Mouse (Mus musculus) monocyte, adult 2 months (primary cell): Measurements from ENCODE around the gene Gm28048.
A peak's percentile ranks its signal among the peaks of the same experiment; 100 is the strongest.

Experiments used
- DNase-seq, 2 experiments: peaks; one replicate each; pipeline ENCODE4 v3.0.0; 2022; ENCODE audit warnings: low spot score in 2 of 2, low read depth in 1 of 2

Gm28048 gene

DNA sequence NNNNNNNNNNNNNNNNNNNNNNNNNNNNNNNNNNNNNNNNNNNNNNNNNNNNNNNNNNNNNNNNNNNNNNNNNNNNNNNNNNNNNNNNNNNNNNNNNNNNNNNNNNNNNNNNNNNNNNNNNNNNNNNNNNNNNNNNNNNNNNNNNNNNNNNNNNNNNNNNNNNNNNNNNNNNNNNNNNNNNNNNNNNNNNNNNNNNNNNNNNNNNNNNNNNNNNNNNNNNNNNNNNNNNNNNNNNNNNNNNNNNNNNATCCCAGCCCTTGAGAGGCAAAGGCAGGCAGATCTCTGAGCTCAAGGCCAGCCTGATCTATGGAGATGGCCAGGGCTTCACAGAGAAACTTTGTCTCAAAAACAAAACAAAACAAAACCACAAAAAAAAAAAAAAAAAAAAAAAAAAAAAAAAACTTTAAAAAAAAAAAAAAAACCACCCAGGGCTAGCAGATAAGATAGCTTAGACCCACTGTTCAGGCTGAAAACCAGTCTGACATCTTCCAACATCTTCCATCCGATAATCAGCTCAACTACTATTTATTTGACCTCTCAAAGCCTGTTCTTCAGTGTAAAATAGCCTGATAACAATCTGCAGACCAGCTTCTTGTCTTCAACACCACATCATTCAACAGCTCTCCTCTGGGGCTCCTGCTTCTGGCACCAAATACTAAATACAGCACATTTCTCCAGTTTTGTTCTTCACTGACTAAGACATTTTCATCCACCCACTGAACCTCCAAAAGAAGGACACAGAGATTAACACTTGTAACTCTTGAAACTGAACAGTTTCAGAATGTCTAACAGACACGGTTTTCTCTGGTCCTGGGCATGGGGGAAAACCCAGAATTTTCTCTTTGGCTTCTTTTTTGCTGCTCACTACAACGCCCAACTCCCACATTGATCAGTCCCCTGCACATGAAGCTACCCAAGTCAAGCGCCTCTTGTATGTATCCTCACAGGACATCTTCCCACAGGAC is 136.9 kb downstream of the Gm28048 start:
- DNase-seq = no peak

DNA sequence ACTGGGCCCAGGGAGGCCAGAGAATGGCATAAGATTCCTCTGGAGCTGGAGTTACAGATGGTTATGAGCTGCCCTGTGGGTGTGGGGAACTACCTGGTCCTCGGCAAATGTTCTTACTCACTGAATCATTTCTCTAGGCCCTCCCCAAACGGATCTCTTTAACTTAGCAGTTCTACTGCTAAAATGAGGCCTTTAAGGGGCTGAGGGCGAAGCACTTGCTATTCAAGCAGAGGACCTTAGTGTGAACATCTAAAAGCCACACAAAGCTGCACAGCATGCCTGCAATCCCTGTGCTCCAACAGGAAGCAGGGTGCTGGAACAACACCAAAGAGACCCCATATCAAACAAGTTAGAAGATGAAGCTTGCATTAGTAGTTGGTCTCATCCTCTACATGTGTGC is 142.4 kb downstream of the Gm28048 start:
- no peak for DNase-seq

DNA sequence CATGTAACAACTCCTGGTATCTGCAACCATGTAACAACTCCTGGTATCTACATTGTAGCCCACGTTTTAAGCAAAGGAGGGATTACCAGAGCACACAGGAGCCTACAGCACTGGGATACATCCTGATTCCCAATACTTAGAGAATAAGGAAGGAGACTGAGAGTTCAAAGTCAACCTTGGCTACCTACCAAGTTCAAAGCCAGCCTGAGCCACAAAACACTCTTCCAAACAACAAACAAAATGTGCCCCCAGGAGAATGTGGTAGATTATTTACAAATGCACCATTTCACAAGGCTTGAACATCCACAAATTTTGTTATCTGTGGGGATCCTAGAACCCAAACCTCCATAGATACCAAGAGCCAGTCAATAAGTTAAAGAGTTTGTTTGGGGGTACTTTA is 143.5 kb downstream of the Gm28048 start:
- DNase-seq = no peak

DNA sequence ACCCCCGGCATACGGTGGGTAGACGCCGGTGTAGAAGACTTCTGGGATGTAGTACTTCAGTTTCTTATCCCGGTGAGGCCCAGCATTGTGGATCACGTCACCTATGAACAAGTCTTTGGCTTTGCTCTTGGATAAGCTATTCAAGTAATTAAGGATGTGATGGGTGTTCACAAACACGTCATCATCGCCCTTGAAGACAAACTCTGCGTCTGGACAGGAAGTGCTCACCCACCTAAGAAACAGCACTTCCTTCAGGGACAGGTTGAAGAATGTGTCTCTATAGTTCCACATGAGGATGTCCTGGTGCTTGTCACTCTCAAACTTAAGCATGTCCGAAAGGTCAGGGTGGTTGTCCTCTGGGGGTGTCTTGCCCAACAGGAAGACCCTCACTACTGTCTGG is 145.6 kb downstream of the Gm28048 start:
- no peak for DNase-seq

DNA sequence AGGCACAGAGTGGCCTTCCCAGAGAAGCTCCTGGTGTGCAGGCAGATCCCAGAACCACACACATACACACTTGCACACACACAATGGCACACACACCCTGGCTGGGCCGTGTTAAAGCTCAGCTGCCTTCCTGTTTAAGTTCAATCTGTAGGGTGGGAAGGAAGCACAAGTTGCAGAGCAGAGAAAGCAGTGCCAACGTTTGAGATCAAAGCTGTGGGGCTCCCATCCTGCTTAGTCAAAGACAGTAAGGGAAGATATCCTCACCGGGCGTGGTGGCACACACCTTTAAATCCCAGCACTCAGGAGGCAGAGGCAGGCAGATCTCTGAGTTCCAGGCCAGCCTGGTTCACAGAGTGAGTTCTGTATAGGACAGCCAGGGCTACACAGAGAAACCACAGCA is 149.3 kb downstream of the Gm28048 start:
- no peak for DNase-seq

DNA sequence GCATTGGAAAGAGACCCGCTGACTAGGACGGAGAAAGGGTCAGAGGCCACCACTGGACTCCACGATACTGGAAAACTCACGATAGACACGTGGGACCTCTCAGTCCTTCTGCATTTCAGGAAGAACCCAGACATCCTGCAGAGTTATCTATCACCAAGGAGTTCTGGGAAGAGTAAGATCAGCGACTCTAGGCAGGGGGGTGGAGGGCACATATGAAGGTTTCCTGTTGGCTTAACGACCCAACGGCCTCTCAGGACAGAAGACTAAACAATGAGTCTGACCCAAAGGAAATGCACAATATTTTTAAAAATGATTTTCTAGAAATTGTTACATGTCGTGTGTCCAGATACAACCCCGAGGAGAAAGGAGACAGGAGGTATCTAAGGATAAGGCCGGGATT is 150.0 kb downstream of the Gm28048 start:
- no peak for DNase-seq

DNA sequence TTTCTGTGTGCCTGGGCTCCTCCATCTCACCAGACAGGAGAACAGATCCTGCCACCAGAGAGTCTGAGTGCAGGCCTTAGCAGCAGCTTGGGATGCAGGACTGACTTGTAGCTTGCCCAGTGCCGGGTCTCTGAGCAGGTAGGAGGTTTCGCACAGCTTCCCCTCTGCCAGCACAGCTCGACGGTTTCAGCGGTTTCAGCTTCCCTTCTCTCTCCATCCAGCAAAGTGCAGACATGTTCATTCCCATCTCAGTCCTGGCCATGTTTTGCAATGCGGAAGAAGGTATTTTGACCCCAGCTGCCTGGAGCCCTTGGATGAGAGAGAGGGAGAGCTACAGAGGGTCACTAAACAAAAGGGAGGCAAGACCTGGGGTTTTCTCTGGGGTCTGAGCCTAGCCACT is 151.2 kb downstream of the Gm28048 start:
- no peak for DNase-seq

DNA sequence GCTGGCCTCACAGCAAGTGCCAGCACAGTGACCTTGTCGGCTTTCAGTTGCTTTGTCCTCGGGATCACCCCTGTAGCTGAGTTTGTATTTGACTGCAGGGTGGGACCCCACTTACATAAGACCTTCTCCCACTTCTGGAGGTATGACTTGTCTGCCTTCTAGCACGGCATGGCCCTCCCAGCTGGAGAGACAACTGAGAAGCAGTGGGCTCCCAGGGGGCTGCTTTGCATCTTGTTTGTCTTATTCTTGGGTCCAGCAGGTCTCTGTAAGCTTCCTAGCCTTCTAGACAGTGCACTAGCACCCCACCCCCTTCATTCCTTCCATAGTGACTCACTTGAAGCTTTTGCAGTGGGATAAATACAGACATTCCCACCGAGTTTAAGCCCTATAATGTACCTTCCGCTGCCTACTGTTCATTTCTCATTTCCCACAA is 151.7 kb downstream of the Gm28048 start:
- no peak for DNase-seq

DNA sequence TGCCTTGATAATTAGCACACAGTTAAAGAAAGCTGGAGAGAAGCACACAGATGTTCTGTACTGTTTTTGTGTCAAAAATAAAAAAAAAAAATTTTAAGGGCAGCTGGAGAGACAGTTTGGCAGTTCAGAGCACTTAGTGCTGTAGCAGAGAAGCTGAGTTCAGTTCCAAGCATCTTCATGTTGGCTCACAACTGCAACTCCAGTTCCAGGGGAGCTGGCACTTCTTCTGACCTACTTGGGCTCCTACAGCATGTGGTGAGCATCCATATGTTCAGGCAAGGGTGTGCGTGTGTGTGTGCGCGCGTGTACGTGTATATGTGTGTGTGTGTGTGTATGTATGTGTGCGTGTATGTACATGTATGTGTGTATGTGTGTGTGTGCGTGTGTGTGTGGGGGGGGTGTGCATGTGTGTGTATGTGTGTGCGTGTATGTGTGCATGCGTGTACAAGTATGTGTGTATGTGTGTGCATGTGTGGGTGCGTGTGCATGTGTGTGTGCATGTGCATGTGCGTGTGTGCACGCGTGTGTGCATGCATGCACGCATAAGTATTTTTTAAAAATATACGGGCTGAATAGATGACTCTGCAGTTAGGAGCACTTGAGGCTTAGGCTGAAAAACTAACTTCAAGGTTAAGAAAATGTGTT is 152.8 kb downstream of the Gm28048 start:
- DNase-seq = no peak

DNA sequence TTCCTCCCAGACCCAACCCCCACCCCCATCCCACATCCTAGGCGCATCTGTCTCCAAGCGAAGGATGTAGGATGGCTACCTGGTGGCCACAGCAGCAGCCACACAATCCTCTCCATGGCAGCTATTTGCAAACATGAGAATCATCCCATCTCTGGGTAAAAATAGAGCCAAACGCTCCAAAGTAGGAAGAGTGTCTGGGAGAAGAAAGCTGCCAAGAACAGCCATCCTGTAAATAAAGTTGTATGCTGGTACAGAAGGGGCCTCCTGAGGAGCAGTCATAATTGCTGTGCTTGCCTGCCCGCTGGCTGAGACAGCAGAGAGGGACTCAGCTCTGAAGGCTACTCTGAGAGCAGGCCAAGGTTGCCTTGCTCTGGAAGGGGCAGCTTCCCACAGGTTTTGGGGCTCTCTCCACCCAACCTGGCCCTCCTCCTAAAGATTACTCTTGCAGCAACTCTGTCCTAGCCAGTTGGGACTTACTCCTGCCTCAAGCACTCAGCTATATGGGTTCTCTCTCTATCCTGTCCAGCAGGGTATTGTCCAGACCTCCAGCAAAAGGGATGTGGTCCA is 154.3 kb downstream of the Gm28048 start:
- no peak for DNase-seq

DNA sequence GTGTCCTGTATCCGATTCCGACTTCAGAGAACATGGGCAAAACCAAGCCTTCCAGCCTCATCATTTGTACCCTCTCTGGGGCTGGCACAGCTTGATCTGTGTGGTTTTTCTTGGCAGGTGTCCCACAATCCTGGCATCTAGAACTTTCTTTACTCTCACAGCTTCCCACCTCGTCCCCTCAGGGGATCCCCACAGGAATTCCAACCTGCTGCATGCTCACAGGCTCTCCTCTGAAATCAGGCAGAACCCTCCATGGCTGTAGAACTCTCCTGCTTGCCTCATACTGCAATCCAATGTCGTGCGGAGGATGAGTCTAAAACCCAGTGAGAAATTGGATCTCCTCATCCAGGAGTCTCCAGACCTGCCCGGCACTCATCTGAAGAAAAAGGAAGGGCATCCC is 155.2 kb downstream of the Gm28048 start:
- no peak for DNase-seq

DNA sequence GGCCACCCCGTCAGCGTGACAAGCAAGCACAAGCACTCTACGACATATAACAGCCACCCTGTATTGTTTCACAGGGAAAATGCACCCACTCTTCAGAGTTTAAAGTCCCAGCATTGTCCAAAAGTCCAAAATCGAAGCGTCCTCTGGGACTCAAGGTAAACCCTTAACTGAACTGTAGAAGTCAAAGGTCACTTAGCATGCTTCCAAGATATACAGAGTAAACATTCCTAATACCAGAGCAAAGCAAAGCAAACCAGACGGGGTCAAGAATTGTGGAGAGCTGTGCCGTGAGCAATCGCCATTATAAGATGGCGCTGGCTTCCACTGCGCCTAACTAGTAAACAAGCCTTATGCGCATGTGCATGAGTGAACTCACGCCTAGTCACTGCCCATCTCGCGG is 155.8 kb downstream of the Gm28048 start:
- no peak for DNase-seq

DNA sequence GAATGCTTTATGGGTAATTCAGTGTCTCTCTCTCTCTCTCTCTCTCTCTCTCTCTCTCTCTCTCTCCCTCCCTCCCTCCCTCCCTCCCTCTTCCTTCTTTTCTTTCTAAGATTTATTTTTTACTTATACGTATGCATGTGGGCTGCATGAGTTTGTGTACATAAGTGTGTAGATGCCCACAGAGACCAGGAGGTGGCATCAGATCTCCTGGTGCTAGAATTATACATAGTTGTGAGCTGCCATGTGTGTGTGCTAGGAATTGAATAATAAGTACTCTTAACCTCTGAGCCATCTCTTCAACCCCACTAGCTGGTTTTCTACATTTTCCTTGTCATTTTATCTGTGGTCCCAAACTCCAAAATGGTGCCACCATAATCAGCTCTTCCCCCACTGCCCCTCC is 156.3 kb downstream of the Gm28048 start:
- DNase-seq = no peak

DNA sequence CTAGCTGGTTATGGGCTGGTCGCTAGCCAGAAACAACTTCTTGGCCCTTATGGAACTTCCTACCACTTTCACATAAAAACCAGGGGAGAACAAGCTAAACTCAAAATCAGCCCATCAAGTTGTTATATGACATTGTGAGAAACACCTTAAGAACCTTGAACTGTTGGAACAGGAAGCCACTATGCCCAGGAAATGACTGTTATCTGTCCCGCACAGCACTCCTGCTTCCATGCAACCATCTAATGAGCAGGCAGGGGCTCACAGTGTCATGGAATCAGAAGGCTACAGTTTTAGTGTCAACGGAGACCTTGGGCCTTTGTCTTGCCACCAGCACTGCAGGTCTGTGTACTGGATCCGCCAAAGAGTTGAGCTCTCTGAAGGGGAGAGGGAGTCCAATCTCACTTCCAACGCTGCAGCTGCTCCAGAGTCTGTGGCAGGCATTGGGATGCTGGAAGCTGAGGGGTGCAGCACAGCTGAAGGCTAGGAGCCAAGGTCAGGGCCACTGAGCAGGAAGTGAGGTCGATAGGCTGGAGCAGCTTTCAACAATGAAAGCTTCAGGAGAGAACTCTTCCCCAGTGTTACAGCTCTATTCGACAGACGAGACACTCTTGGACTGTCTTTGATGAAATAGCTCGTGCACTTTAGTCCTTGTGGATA is 157.7 kb downstream of the Gm28048 start:
- no peak for DNase-seq

DNA sequence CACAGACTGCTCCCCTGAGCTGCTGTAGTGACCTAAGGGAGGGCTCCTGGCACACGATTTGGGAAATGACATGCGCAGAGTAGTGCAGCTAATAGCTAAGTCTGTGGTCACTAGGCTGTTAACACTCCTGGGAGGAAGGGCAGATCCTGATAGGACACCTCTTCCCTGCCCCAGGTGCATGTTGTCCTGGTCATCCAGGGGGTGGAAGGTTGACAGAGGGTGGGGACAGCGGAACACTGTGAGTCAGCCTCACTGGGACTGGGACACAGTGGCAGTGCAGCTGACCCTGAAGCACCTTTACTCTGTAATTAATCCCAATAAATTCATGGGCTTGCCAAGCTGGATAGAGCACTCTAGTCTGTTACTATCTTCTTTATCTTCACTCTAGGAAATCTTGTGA is 160.6 kb downstream of the Gm28048 start:
- DNase-seq = no peak

DNA sequence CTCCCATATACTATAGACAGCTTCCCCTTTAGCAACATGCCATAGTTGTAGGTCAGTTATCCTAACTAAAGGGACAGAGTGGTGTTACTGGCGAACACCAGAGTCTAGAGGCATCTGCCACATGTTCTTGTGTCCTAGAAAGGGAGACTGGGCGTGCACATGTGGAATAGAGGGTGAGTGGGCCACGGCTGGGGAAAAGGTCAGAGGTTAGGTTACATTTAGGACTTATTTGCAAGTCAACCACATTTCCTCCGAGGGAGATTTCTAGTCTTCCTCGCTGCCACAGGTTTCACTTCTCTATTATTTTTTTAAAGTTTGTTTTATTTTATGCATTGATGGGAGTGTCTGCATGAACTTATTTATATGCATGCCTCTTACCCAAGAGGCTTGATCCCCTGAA is 163.5 kb downstream of the Gm28048 start:
- DNase-seq = peak; percentile 53 to 55

DNA sequence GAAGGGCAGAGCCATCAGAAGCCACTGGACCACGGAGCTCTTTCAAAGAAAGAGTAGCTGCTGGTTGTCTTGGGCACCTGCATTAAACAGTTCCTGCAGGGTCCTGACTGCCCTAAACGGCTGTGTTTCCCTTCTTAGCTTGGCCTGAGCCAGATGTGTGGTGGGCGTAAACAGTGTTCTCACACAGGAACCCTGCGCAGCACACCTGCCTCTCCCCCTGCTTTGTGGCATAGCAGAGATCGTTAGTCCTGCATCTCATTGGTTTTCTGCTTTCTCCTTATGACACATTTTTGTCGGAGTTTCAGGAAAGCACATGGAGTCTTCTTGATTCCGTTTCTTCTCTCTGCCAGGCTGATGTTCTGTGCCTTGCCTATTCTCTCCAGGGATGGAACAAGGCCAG is 166.0 kb downstream of the Gm28048 start:
- no peak for DNase-seq

DNA sequence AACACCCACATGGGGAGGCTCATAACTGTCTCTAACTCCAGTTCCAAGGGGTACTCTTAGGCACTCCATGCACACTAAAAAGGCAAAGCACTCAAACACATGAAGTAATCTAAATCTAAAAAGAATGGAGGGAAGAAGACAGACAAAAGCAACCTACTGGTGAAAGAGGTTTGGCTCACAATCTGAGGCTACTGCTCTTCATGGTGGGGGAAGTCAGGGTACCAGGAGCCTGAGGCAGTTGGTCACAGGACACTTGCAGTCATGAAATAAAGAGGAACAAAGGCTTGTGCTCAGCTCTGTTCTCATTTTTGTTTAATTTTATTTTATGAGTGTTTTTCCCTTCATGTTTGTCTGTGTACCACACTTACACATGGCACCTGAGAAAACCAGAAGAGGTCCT is 166.7 kb downstream of the Gm28048 start:
- DNase-seq = no peak

DNA sequence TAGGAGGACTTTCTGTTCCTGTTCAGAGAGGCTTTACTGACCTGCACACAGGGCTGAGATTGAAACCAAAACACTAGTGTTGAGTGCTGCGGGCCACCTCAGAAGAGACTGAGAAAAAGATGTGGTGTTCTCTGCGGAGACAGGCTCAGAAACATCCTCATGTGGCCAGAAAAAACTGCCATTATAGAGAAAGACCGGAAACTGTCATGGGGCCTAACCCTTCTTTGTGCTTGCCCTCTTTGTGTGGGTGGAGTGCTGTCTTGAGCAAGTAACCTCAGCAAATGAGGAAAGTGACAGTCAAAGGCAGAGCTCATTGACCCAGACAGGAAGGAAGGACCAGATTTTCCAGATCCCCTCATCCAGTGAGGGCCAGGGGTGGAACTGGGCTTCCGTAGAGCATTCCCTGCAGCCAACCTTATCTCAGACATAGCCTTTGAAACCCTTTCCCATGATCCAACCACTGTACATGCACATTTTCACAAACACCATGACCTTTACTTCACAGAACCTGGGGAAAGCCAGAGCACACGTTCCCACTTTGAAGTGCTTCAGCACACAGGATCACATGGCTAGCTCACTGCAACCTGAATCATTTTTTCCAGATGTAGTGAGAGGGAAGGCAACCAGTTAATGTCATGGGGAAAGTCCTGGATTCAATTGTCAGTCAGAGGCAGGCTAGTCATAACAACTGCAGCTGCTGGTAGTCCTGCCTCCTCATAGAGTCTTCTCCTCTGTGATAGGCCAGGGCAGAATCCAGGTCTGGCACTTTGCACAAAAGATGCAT is 167.8 kb downstream of the Gm28048 start:
- peak; percentile 17 to 33 for DNase-seq

DNA sequence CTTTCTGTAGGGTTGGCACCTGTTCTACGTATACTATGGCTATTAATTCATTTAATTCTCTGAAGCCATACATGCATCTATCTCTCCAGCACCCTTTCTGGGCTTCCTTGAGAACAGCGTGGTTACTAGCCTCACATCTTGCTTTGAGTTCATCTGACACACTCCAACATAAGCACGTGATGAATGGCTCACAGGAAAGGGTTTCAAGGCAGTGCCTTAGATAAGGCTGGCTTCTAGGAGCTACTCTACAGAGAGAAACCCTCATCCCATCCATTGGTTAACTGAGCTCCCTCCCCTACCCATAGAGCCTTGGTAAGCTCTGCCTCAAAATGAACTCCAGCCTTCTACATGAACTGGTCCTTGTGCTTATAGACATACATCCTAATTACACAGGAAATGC is 168.5 kb downstream of the Gm28048 start:
- DNase-seq = no peak

DNA sequence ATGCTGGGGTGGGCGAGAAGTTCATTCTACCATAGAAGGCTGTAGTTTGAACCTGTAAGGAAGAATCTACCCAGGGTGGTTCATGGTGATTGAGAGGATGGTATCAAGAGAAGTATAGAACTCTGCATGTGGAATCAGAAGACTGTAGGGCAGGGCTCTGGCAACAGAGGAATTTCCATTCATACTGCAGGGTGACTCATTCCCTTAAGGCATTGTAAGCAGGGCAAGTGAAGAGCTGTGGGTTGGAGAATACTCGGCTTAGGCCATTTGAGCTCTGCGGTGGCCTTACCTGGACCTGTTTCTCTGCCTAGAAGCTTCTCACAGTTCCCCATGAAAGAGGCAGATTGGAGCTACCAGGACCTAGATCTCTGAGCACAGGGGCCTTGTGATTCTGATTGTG is 170.5 kb downstream of the Gm28048 start:
- no peak for DNase-seq
